Mouse (Mus musculus): ENCODE data around the gene 5031439G07Rik. TPM values are rescaled to one million over a fixed set of nuclear protein-coding genes. Genes with fewer than 3 reads are reported as not detected.

Gene 5031439G07Rik
- polyA plus RNA-seq, 1 experiment from 2014 or later = 4.3 TPM

- 74% methylated on average over 5 of the region's 5 CpGs for WGBS
- Histone ChIP-seq H3K27me3 (replicated peaks; ENCODE audit: insufficient read depth, low read length) (no peaks in the 10 kb centered on the region), H3K4me3 (ENCODE audit: low read depth, low read length) (no peak overlapping the region), H3K27ac (ENCODE audit: low read length) (no peak overlapping the region), H3K9me3 (ENCODE audit: low read length) (no peaks in the 10 kb centered on the region), H3K4me1 (ENCODE audit: insufficient read depth, low read depth, low read length) (no peaks in the 10 kb centered on the region), H3K9ac (replicated peaks; ENCODE audit: low read depth) (no peak overlapping the region), H3K4me2 (replicated peaks; ENCODE audit: low read depth, low read length) (no peak overlapping the region), H3K36me3 (ENCODE audit: insufficient read depth, low read length) (peaks cover 25% of the 10 kb centered on the region)
- ATAC-seq (no peak), DNase-seq (ENCODE audit: low spot score) (no peak)
- TF ChIP-seq CTCF (IDR thresholded peaks at IDR 0.05) (no peak), EP300 (IDR thresholded peaks at IDR 0.05) (no peak)
Measured at GRCm38 (mm10) chr15:84944319-84944718, 44.0 kb downstream of the 5031439G07Rik start.

- 57% methylated on average over 11 of the region's 11 CpGs for WGBS
- TF ChIP-seq EP300 (IDR thresholded peaks at IDR 0.05) = no peak
- no peak for TF ChIP-seq CTCF (IDR thresholded peaks at IDR 0.05)
- peaks cover 35% of the 10 kb centered on the region for H3K36me3 ChIP-seq (ENCODE audit: insufficient read depth, low read length)
- no peaks in the 10 kb centered on the region for H3K4me1 ChIP-seq (ENCODE audit: insufficient read depth, low read depth, low read length)
- peak; percentile 70 for ATAC-seq
- DNase-seq (ENCODE audit: low spot score) = peak; percentile 29
- no peak overlapping the region for H3K27ac ChIP-seq (ENCODE audit: low read length)
- no peaks in the 10 kb centered on the region for H3K27me3 ChIP-seq (replicated peaks; ENCODE audit: insufficient read depth, low read length)
- H3K9me3 ChIP-seq (ENCODE audit: low read length) = no peaks in the 10 kb centered on the region
- H3K4me2 ChIP-seq (replicated peaks; ENCODE audit: low read depth, low read length) = no peak overlapping the region
- no peak overlapping the region for H3K4me3 ChIP-seq (ENCODE audit: low read depth, low read length)
- no peak overlapping the region for H3K9ac ChIP-seq (replicated peaks; ENCODE audit: low read depth)
Measured at GRCm38 (mm10) chr15:84942647-84943285, 45.6 kb downstream of the 5031439G07Rik start.

- Histone ChIP-seq H3K27me3 (replicated peaks; ENCODE audit: insufficient read depth, low read length) (no peaks in the 10 kb centered on the region), H3K4me1 (ENCODE audit: insufficient read depth, low read depth, low read length) (no peaks in the 10 kb centered on the region), H3K36me3 (ENCODE audit: insufficient read depth, low read length) (peaks cover 61% of the 10 kb centered on the region), H3K9me3 (ENCODE audit: low read length) (no peaks in the 10 kb centered on the region), H3K27ac (ENCODE audit: low read length) (no peak overlapping the region), H3K4me2 (replicated peaks; ENCODE audit: low read depth, low read length) (no peak overlapping the region), H3K9ac (replicated peaks; ENCODE audit: low read depth) (no peak overlapping the region), H3K4me3 (ENCODE audit: low read depth, low read length) (no peak overlapping the region)
- no peak for TF ChIP-seq CTCF (IDR thresholded peaks at IDR 0.05)
- TF ChIP-seq EP300 (IDR thresholded peaks at IDR 0.05) = no peak
- DNase-seq (ENCODE audit: low spot score) (peak; percentile 19), ATAC-seq (peak; percentile 62)
- WGBS = 44% methylated on average over 12 of the region's 12 CpGs
Measured at GRCm38 (mm10) chr15:84940102-84940501, 48.2 kb downstream of the 5031439G07Rik start.

- Histone ChIP-seq H3K4me1 (ENCODE audit: insufficient read depth, low read depth, low read length) (no peaks in the 10 kb centered on the region), H3K27ac (ENCODE audit: low read length) (no peak overlapping the region), H3K9ac (replicated peaks; ENCODE audit: low read depth) (no peak overlapping the region), H3K27me3 (replicated peaks; ENCODE audit: insufficient read depth, low read length) (no peaks in the 10 kb centered on the region), H3K36me3 (ENCODE audit: insufficient read depth, low read length) (peaks cover 74% of the 10 kb centered on the region), H3K9me3 (ENCODE audit: low read length) (no peaks in the 10 kb centered on the region), H3K4me2 (replicated peaks; ENCODE audit: low read depth, low read length) (no peak overlapping the region), H3K4me3 (ENCODE audit: low read depth, low read length) (no peak overlapping the region)
- DNase-seq (ENCODE audit: low spot score) (no peak), ATAC-seq (no peak)
- 82% methylated on average over 16 of the region's 16 CpGs for WGBS
- TF ChIP-seq EP300 (IDR thresholded peaks at IDR 0.05) (no peak), CTCF (IDR thresholded peaks at IDR 0.05) (no peak)
Measured at GRCm38 (mm10) chr15:84934901-84935300, 53.5 kb downstream of the 5031439G07Rik start.

GRCm38 (mm10) chr15:84932351-84932750, 56.0 kb downstream of the 5031439G07Rik start:
- WGBS = 40% methylated on average over 5 of the region's 5 CpGs
- no peak for ATAC-seq
- no peak overlapping the region for H3K27ac ChIP-seq (ENCODE audit: low read length)

GRCm38 (mm10) chr15:84925495-84926018, 62.8 kb downstream of the 5031439G07Rik start:
- DNase-seq (ENCODE audit: low spot score) = peak; percentile 44
- TF ChIP-seq CTCF (IDR thresholded peaks at IDR 0.05) (peak; percentile 62), EP300 (IDR thresholded peaks at IDR 0.05) (no peak)
- 76% methylated on average over 1 of the region's 1 CpGs for WGBS
- Histone ChIP-seq H3K36me3 (ENCODE audit: insufficient read depth, low read length) (peaks cover 31% of the 10 kb centered on the region), H3K27me3 (replicated peaks; ENCODE audit: insufficient read depth, low read length) (no peaks in the 10 kb centered on the region), H3K27ac (ENCODE audit: low read length) (no peak overlapping the region), H3K9me3 (ENCODE audit: low read length) (no peaks in the 10 kb centered on the region), H3K9ac (replicated peaks; ENCODE audit: low read depth) (no peak overlapping the region), H3K4me2 (replicated peaks; ENCODE audit: low read depth, low read length) (peak overlapping the region; percentile 72; the same call in 1 of the 2 replicates), H3K4me3 (ENCODE audit: low read depth, low read length) (no peak overlapping the region), H3K4me1 (ENCODE audit: insufficient read depth, low read depth, low read length) (peaks cover 10% of the 10 kb centered on the region; the same call in 1 of the 2 replicates)
- ATAC-seq = no peak

More at GRCm38 (mm10) chr15:84932351-84932750, 56.0 kb downstream of the 5031439G07Rik start:
- no peak overlapping the region for H3K4me2 ChIP-seq (replicated peaks; ENCODE audit: low read depth, low read length)
- no peaks in the 10 kb centered on the region for H3K27me3 ChIP-seq (replicated peaks; ENCODE audit: insufficient read depth, low read length)
- DNase-seq (ENCODE audit: low spot score) = no peak
- no peaks in the 10 kb centered on the region for H3K9me3 ChIP-seq (ENCODE audit: low read length)
- H3K4me3 ChIP-seq (ENCODE audit: low read depth, low read length) = no peak overlapping the region
- H3K9ac ChIP-seq (replicated peaks; ENCODE audit: low read depth) = no peak overlapping the region
- peaks cover 74% of the 10 kb centered on the region for H3K36me3 ChIP-seq (ENCODE audit: insufficient read depth, low read length)
- TF ChIP-seq CTCF (IDR thresholded peaks at IDR 0.05) = no peak
- no peak for TF ChIP-seq EP300 (IDR thresholded peaks at IDR 0.05)
- H3K4me1 ChIP-seq (ENCODE audit: insufficient read depth, low read depth, low read length) = no peaks in the 10 kb centered on the region
